Mouse (Mus musculus): ENCODE measurements at regions not wholly inside any gene's neighbourhood (a gene's known extent, or its start where the extent isn't known, plus 50 kb on each side); places are given as distances from the start of the nearest gene placed in this dataset.
A peak's percentile ranks its signal among the peaks of the same experiment; 100 is the strongest.

DNA sequence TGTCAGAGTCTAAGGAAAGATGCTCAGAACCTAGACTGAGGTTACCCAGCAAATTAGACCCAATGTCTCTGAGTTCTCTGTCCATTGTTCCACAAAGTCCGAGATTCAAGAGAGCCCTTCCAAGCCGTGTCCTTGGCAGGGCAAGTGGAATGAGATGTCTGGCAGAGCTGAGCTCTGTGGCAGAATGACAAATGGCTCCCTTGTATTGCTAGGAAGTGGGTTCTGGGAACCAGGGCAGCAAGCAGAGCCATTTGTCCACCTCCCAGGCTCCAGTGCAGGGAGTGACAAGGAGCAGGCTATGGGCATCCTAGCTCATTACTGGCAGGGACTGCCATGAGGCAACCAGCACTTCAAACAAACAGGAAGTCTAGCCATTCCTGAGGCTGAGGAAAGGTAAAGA is 206.3 kb upstream of the Nlrp1b start:
- Histone ChIP-seq H3K27me3 (replicated peaks) (peaks cover 26% of the 10 kb centered on the region), H3K9me3 (replicated peaks) (no peaks in the 10 kb centered on the region), H3K4me3 (no peak overlapping the region), H3K36me3 (no peaks in the 10 kb centered on the region), H3K9ac (no peak overlapping the region), H3K4me1 (replicated peaks) (no peaks in the 10 kb centered on the region; the same call in 1 of the 2 replicates), H3K4me2 (no peak overlapping the region), H3K27ac (ENCODE audit: poor library complexity, severe bottlenecking) (no peak overlapping the region)
- ATAC-seq (ENCODE audit: insufficient number of reproducible peaks, low FRiP score), result no peak
- WGBS, result 56% methylated on average over 2 of the region's 2 CpGs

DNA sequence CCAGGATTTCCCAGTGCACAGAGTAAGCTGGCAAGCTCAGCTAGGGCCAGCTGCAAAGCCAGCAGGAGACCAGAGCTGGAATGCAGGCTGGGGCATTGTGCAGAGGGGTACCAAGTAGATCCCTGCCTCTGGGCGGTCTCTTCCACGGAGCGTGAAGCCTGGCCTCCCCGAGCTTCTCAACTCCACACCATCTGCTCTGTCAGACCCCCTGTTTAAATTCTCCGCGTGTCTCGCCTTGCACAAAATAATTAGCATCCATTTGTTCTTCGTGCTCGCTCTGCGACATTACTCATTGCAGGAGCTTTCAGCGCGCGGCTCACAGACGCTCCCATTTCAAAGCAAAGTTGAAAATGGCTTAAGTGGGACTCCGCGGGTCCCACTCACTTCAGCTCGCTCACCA is 209.3 kb upstream of the Nlrp1b start:
- Histone ChIP-seq H3K27ac (ENCODE audit: poor library complexity, severe bottlenecking) (no peak overlapping the region), H3K36me3 (no peaks in the 10 kb centered on the region), H3K4me2 (peak overlapping the region; percentile 58), H3K9me3 (replicated peaks) (no peaks in the 10 kb centered on the region), H3K27me3 (replicated peaks) (peaks cover 26% of the 10 kb centered on the region), H3K9ac (no peak overlapping the region), H3K4me1 (replicated peaks) (no peaks in the 10 kb centered on the region; the same call in 1 of the 2 replicates), H3K4me3 (peak overlapping the region; percentile 31; the same call in 1 of the 2 replicates)
- WGBS, result 7% methylated on average over 17 of the region's 17 CpGs
- no peak for ATAC-seq (ENCODE audit: insufficient number of reproducible peaks, low FRiP score)

- Histone ChIP-seq H3K9ac (no peak overlapping the region), H3K4me2 (peak overlapping the region; percentile 58; the same call in 1 of the 2 replicates), H3K36me3 (no peaks in the 10 kb centered on the region), H3K27me3 (replicated peaks) (peaks cover 26% of the 10 kb centered on the region), H3K4me3 (peak overlapping the region; percentile 31; the same call in 1 of the 2 replicates), H3K27ac (ENCODE audit: poor library complexity, severe bottlenecking) (no peak overlapping the region), H3K9me3 (replicated peaks) (no peaks in the 10 kb centered on the region), H3K4me1 (replicated peaks) (no peaks in the 10 kb centered on the region; the same call in 1 of the 2 replicates)
- WGBS, result 44% methylated on average over 10 of the region's 10 CpGs
- no peak for ATAC-seq (ENCODE audit: insufficient number of reproducible peaks, low FRiP score)
Measured at GRCm38 (mm10) chr11:71440392-71440791, 209.9 kb upstream of the Nlrp1b start.

DNA sequence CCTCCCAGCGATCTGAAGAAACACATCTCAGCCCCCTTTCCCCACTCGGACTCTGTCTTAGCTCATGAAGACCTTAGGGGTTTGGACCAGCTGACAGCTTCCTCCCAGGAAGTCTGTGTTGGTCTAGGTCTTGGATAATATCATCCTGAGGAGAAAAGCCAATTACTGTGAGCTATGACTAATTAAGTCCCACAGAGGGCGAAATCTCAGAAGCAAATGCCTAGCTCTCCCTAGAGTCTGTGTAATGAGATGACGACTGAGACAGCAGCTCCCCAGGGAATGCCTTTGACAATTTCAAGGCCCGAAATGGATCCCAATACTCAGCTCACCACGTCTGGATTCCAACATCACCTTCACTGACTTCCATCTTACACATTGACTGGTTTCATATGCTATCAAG is 213.5 kb upstream of the Nlrp1b start:
- no peak overlapping the region for H3K9ac ChIP-seq
- no peak for ATAC-seq (ENCODE audit: insufficient number of reproducible peaks, low FRiP score)
- WGBS, result 42% methylated on average over 6 of the region's 6 CpGs
- H3K4me2 ChIP-seq, result no peak overlapping the region
- H3K27me3 ChIP-seq (replicated peaks), result peaks cover 16% of the 10 kb centered on the region
- H3K36me3 ChIP-seq, result no peaks in the 10 kb centered on the region
- no peak overlapping the region for H3K4me3 ChIP-seq
- H3K27ac ChIP-seq (ENCODE audit: poor library complexity, severe bottlenecking), result no peak overlapping the region
- H3K9me3 ChIP-seq (replicated peaks), result no peaks in the 10 kb centered on the region
- peaks cover 5% of the 10 kb centered on the region; the same call in 1 of the 2 replicates for H3K4me1 ChIP-seq (replicated peaks)

- ATAC-seq (ENCODE audit: insufficient number of reproducible peaks, low FRiP score), result no peak
- WGBS, result 31% methylated on average over 5 of the region's 5 CpGs
- no peak overlapping the region for H3K9ac ChIP-seq
Measured at GRCm38 (mm10) chr11:71446641-71447040, 216.1 kb upstream of the Nlrp1b start.

DNA sequence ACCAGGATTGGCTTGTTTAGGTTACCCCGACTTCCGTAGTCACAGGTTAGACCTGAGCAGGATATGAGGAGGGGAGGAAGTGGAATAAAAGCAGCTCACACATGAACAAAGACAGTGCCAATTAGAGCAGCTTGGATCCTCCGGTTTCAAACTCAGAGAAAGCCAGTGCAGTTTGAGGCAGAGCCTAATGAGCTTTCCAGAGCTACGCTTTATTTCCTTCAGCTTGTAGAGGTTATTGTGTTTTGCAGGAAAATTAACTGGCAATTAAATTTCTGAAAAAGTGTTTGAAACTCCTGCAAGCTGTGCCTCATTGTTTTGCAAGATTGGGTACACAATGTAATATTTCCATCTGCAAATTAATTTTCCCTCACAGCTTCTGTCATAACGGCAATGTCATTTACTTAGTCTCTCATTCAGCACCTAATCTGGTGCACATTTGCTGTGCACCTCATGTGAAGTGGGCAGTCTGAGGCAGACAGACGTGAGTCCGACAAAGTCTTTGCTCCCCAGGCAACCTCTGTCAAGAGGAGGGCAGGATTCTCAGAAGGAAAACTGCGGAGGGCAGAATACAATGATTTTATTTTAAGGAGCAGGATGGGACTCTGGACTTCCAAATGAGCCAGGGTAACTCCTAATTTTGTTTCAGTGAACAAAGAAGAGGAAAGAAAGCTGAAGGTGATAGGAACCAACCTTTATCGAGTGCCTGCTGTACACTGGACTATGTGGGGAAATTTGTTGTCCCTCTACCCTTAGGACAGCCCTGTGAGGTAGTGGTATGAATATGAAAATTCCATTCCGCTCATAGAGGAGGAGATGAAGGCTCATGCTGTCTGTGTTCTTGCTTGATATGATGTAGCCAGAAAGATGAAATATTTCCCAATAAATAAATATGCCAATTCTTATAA is 217.6 kb upstream of the Nlrp1b start:
- no peak for ATAC-seq (ENCODE audit: insufficient number of reproducible peaks, low FRiP score)
- WGBS, result 68% methylated on average over 10 of the region's 10 CpGs

More at GRCm38 (mm10) chr11:71446641-71447040, 216.1 kb upstream of the Nlrp1b start:
- H3K27me3 ChIP-seq (replicated peaks), result no peaks in the 10 kb centered on the region
- H3K27ac ChIP-seq (ENCODE audit: poor library complexity, severe bottlenecking), result no peak overlapping the region
- H3K9me3 ChIP-seq (replicated peaks), result no peaks in the 10 kb centered on the region
- no peak overlapping the region for H3K4me2 ChIP-seq
- H3K4me3 ChIP-seq, result no peak overlapping the region
- 0 out of 2 replicates have a peak, but pooled peaks cover 5% of the 10 kb centered on the region for H3K4me1 ChIP-seq (replicated peaks)
- H3K36me3 ChIP-seq, result no peaks in the 10 kb centered on the region

DNA sequence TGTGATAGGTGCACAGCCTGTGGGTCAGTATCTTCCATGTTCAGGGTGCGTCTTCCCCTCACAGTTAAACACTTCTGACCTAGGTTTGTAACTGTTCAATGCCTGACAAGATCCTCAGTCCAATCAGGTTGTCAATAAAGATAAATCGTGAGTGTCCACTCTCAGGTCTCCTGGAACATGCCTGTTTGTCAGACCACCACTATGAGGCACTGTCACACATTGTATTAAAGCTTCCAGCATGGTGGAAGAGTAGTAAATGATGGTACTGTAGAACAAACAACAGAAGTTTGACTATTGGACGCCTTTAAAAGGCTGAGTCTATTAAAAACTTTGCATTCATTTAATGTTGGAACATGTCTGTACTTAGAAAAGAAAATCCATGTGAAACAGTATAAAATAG is 249.6 kb upstream of the Nlrp1b start:
- WGBS, result 54% methylated on average over 3 of the region's 3 CpGs
- ATAC-seq (ENCODE audit: insufficient number of reproducible peaks, low FRiP score), result no peak

More for the DNA sequence above, 217.6 kb upstream of the Nlrp1b start:
- H3K4me3 ChIP-seq, result no peak overlapping the region
- H3K27ac ChIP-seq (ENCODE audit: poor library complexity, severe bottlenecking), result no peak overlapping the region
- no peaks in the 10 kb centered on the region for H3K9me3 ChIP-seq (replicated peaks)
- 0 out of 2 replicates have a peak, but pooled peaks cover 5% of the 10 kb centered on the region for H3K4me1 ChIP-seq (replicated peaks)
- no peaks in the 10 kb centered on the region for H3K27me3 ChIP-seq (replicated peaks)
- H3K36me3 ChIP-seq, result no peaks in the 10 kb centered on the region
- H3K9ac ChIP-seq, result no peak overlapping the region
- H3K4me2 ChIP-seq, result no peak overlapping the region

GRCm38 (mm10) chr11:71497863-71498262 is 251.9 kb upstream of the Wscd1 start:
- no peak for ATAC-seq (ENCODE audit: insufficient number of reproducible peaks, low FRiP score)
- Histone ChIP-seq H3K9me3 (replicated peaks) (peaks cover 8% of the 10 kb centered on the region), H3K4me2 (no peak overlapping the region), H3K4me3 (no peak overlapping the region), H3K27ac (ENCODE audit: poor library complexity, severe bottlenecking) (no peak overlapping the region), H3K9ac (no peak overlapping the region), H3K4me1 (replicated peaks) (no peaks in the 10 kb centered on the region), H3K36me3 (no peaks in the 10 kb centered on the region), H3K27me3 (replicated peaks) (no peaks in the 10 kb centered on the region)
- WGBS, result 67% methylated on average over 5 of the region's 5 CpGs

More for the DNA sequence above, 249.6 kb upstream of the Nlrp1b start:
- Histone ChIP-seq H3K9ac (no peak overlapping the region), H3K36me3 (no peaks in the 10 kb centered on the region), H3K4me2 (no peak overlapping the region), H3K9me3 (replicated peaks) (no peaks in the 10 kb centered on the region), H3K27ac (ENCODE audit: poor library complexity, severe bottlenecking) (no peak overlapping the region), H3K27me3 (replicated peaks) (no peaks in the 10 kb centered on the region), H3K4me3 (no peak overlapping the region), H3K4me1 (replicated peaks) (no peaks in the 10 kb centered on the region)

DNA sequence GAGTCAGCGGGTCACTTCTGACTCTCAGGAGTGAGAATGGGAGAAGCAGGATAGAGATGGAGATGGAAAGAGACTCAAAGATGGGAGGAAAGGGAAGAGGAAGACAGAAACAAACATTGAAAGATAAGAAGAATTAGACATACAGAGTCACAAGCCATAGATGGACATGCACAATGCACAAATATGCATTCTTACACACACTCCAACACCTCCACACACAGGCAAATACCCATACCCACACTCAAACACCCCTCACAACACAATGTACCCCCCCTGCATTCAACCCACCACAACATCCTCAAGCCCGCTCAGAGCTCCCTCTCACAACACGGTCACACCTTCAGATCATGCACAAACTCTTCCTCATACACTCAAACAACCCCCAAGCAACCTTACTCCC is 251.4 kb upstream of the Wscd1 start:
- no peaks in the 10 kb centered on the region for H3K4me1 ChIP-seq (replicated peaks)
- H3K4me2 ChIP-seq, result no peak overlapping the region
- no peak overlapping the region for H3K27ac ChIP-seq (ENCODE audit: poor library complexity, severe bottlenecking)
- no peak for ATAC-seq (ENCODE audit: insufficient number of reproducible peaks, low FRiP score)
- no peaks in the 10 kb centered on the region for H3K27me3 ChIP-seq (replicated peaks)
- H3K9me3 ChIP-seq (replicated peaks), result peaks cover 4% of the 10 kb centered on the region
- H3K36me3 ChIP-seq, result no peaks in the 10 kb centered on the region
- 84% methylated on average over 3 of the region's 3 CpGs for WGBS
- H3K9ac ChIP-seq, result no peak overlapping the region
- no peak overlapping the region for H3K4me3 ChIP-seq

DNA sequence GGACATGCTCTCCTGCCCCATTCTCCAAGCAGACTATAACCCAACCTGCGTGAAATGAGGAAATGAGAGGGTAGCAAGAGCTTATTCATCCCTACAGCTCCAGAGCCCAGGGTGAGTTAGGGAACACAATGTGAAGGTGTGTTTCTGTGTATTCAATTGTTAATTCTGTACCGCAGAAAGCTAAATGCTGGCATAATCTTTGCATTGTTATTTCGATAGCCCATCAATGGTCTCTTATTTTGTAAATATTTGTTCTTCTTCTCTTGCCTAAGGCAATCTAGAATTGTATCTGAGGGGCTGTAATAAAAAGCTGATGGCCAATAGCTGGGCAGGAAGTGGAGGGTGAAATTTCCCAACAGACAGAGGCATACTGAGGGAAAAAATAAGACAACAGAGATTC is 247.6 kb upstream of the Wscd1 start:
- Histone ChIP-seq H3K9me3 (replicated peaks) (no peaks in the 10 kb centered on the region), H3K4me3 (no peak overlapping the region), H3K36me3 (no peaks in the 10 kb centered on the region), H3K27ac (ENCODE audit: poor library complexity, severe bottlenecking) (no peak overlapping the region), H3K27me3 (replicated peaks) (no peaks in the 10 kb centered on the region), H3K4me1 (replicated peaks) (no peaks in the 10 kb centered on the region), H3K9ac (no peak overlapping the region), H3K4me2 (no peak overlapping the region)
- no peak for ATAC-seq (ENCODE audit: insufficient number of reproducible peaks, low FRiP score)
- 73% methylated on average over 3 of the region's 3 CpGs for WGBS

DNA sequence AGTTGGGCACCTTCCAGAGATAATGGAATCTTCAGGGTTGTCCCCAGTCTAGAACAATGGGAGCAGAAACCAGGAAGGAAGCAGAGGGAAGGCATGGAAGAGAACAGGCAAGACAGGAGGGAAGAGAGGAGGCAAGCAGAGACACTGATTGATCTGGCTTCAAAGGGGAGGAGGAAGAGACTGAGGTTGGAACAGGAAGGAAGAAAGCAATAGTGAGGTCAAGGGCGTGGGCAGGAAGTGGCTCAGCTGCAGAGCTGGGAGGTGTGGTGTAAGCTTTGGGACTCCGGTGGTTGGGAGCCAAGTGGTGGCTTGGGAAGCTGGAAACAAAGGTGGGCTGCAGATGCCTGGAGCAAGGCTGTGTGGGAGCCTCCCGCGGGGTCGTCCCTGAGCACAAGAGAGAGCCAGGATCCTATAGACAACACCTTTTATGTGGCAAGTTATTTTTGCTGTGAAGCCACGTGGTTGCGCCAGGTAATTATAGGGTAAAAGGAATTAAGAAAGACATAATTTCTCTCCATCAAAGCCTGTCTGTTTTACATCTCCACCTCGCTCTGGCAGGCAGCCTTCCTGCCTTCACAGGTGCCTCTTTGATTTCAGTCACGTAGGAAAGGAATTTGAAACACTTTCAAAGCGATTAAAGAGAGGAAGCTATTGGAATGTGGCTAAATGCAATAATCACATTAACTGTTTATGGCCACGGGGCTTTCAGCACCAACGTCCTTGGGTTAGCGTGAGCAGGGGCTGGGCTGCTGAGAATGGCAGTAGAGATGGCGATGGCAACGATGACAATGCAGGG is 237.3 kb upstream of the Wscd1 start:
- Histone ChIP-seq H3K4me2 (no peak overlapping the region), H3K27me3 (replicated peaks) (0 out of 2 replicates have a peak, but pooled peaks cover 3% of the 10 kb centered on the region), H3K4me1 (replicated peaks) (no peaks in the 10 kb centered on the region), H3K9me3 (replicated peaks) (no peaks in the 10 kb centered on the region), H3K36me3 (no peaks in the 10 kb centered on the region), H3K9ac (no peak overlapping the region), H3K27ac (ENCODE audit: poor library complexity, severe bottlenecking) (no peak overlapping the region), H3K4me3 (no peak overlapping the region)
- ATAC-seq (ENCODE audit: insufficient number of reproducible peaks, low FRiP score), result no peak
- 72% methylated on average over 15 of the region's 15 CpGs for WGBS
